Mouse (Mus musculus): Measurements from ENCODE around the gene Rexo4. TPM values are rescaled to one million over a fixed set of nuclear protein-coding genes. Genes with fewer than 3 reads are reported as not detected.

The Rexo4 gene
- polyA plus RNA-seq (2015; fragmentation: Nextera tagmentation; extraction: Ambion mirVana): 29.3 and 30.3 TPM in 2 replicates

GRCm38 (mm10) chr2:26963923-26964723 lies at the start of gene Rexo4:
Gene Rexo4 (minus strand): TSS chr2:26964386.

GRCm38 (mm10) chr2:27009714-27010244 lies 45.6 kb upstream of the Rexo4 start, which contains the start of gene Cacfd1:
Gene Cacfd1 (plus strand): TSS chr2:27009926.

GRCm38 (mm10) chr2:26973116-26973515 lies 8.9 kb upstream of the Rexo4 start, which contains the start of gene Adamts13:
Gene Adamts13 (plus strand): TSS chr2:26973416.

GRCm38 (mm10) chr2:26933304-26934055 lies 30.7 kb downstream of the Rexo4 start, which contains the start of the genes Surf4 and Stkld1:
Gene Surf4 (minus strand): TSS chr2:26933928.
Gene Stkld1 (plus strand): TSS chr2:26934047.

GRCm38 (mm10) chr2:26915927-26916728 lies 48.1 kb downstream of the Rexo4 start, which contains the start of the genes Surf2 and Surf1:
Gene Surf2 (plus strand): TSS chr2:26916367.
Gene Surf1 (minus strand): TSS chr2:26916530.

GRCm38 (mm10) chr2:26910124-26910993 lies 53.8 kb downstream of the Rexo4 start, which contains the start of the genes Med22 and Rpl7a:
Gene Med22 (minus strand): TSS chr2:26910677.
Gene Rpl7a (plus strand): TSS chr2:26910764.

Other genes starting within 250 kb of the Rexo4 start
- not detected in 2 replicates for gene Abo, start 99.4 kb downstream of the Rexo4 start, polyA plus RNA-seq (2015; fragmentation: Nextera tagmentation; extraction: Ambion mirVana)
- 21.4 and 24.1 TPM in 2 replicates for gene Surf6, start 61.5 kb downstream of the Rexo4 start, polyA plus RNA-seq (2015; fragmentation: Nextera tagmentation; extraction: Ambion mirVana)
- 87.1 and 97.3 TPM in 2 replicates for gene Med22, start 53.7 kb downstream of the Rexo4 start, polyA plus RNA-seq (2015; fragmentation: Nextera tagmentation; extraction: Ambion mirVana)
- 397 and 408 TPM in 2 replicates for gene Rpl7a, start 53.6 kb downstream of the Rexo4 start, polyA plus RNA-seq (2015; fragmentation: Nextera tagmentation; extraction: Ambion mirVana)
- 52.4 and 56.1 TPM in 2 replicates for gene Surf2, start 48.0 kb downstream of the Rexo4 start, polyA plus RNA-seq (2015; fragmentation: Nextera tagmentation; extraction: Ambion mirVana)
- gene Surf1, start 47.9 kb downstream of the Rexo4 start, polyA plus RNA-seq (2015; fragmentation: Nextera tagmentation; extraction: Ambion mirVana): 119 and 120 TPM in 2 replicates
- gene Surf4, start 30.5 kb downstream of the Rexo4 start, polyA plus RNA-seq (2015; fragmentation: Nextera tagmentation; extraction: Ambion mirVana): 102 and 103 TPM in 2 replicates
- gene Stkld1, start 30.3 kb downstream of the Rexo4 start, polyA plus RNA-seq (2015; fragmentation: Nextera tagmentation; extraction: Ambion mirVana): 0.06 and 0.68 TPM in 2 replicates
- gene Adamts13, start 9.0 kb upstream of the Rexo4 start, polyA plus RNA-seq (2015; fragmentation: Nextera tagmentation; extraction: Ambion mirVana): 0.05 and 0.59 TPM in 2 replicates
- gene Cacfd1, start 45.5 kb upstream of the Rexo4 start, polyA plus RNA-seq (2015; fragmentation: Nextera tagmentation; extraction: Ambion mirVana): 85.5 and 93.0 TPM in 2 replicates
- 23.8 and 25.0 TPM in 2 replicates for gene Slc2a6, start 63.6 kb upstream of the Rexo4 start, polyA plus RNA-seq (2015; fragmentation: Nextera tagmentation; extraction: Ambion mirVana)
- gene Mymk, start 107.8 kb upstream of the Rexo4 start, polyA plus RNA-seq (2015; fragmentation: Nextera tagmentation; extraction: Ambion mirVana): not detected in 2 replicates
- 4.7 and 4.9 TPM in 2 replicates for gene Adamtsl2, start 115.0 kb upstream of the Rexo4 start, polyA plus RNA-seq (2015; fragmentation: Nextera tagmentation; extraction: Ambion mirVana)
- 19.7 and 21.8 TPM in 2 replicates for gene Fam163b, start 178.1 kb upstream of the Rexo4 start, polyA plus RNA-seq (2015; fragmentation: Nextera tagmentation; extraction: Ambion mirVana)
- gene Dbh, start 200.8 kb upstream of the Rexo4 start, polyA plus RNA-seq (2015; fragmentation: Nextera tagmentation; extraction: Ambion mirVana): 0.11 and 0.17 TPM in 2 replicates